Mouse (Mus musculus) midbrain, embryonic 14.5 days (tissue): ENCODE data around the gene Pde4a. TPM values are rescaled to one million over a fixed set of nuclear protein-coding genes. Genes with fewer than 3 reads are reported as not detected.

Experiments
- ATAC-seq: fragments of 200-750 bp; cut with Nextera tagmentation; 2 replicates; pipeline ENCODE4 v1.8.0; 2017; ENCODE audit warnings: moderate number of reproducible peaks, moderate library complexity; ENCODE audit not compliant: low FRiP score, low TSS enrichment
- DNase-seq: peaks from one replicate; pipeline ENCODE4 v3.0.0-alpha.2; 2015
- H3K27ac ChIP-seq: fragments of 300-500 bp; sonication (generic); replicated peaks from 2 replicates; pipeline ENCODE4 v1.5.1; 2014; ENCODE audit warnings: mild to moderate bottlenecking, low read depth, low read length, moderate library complexity
- H3K27me3 ChIP-seq: fragments of 300-500 bp; sonication (generic); 2 replicates; pipeline ENCODE4 v1.6.1; 2014; ENCODE audit warnings: low read length, control low read depth, mixed read lengths; ENCODE audit not compliant: control insufficient read depth, insufficient read depth
- H3K36me3 ChIP-seq: fragments of 300-500 bp; sonication (generic); 2 replicates; pipeline ENCODE4 v1.6.1; 2014; ENCODE audit warnings: low read length, control low read depth; ENCODE audit not compliant: control insufficient read depth, insufficient read depth
- H3K4me1 ChIP-seq: fragments of 300-500 bp; sonication (generic); 2 replicates; pipeline ENCODE4 v1.6.1; 2014; ENCODE audit warnings: mild to moderate bottlenecking, antibody characterized with exemption, low read length, control low read depth; ENCODE audit not compliant: control insufficient read depth, insufficient read depth
- H3K4me2 ChIP-seq: fragments of 300-500 bp; sonication (generic); 2 replicates; pipeline ENCODE4 v1.6.1; 2014; ENCODE audit warnings: mild to moderate bottlenecking, low read length, moderate library complexity
- H3K4me3 ChIP-seq: fragments of 300-500 bp; sonication (generic); replicated peaks from 2 replicates; pipeline ENCODE4 v1.5.1; 2014; ENCODE audit warnings: low read depth, low read length
- H3K9ac ChIP-seq: fragments of 300-500 bp; sonication (generic); replicated peaks from 2 replicates; pipeline ENCODE4 v1.6.1; 2014; ENCODE audit warnings: mild to moderate bottlenecking, low read length, moderate library complexity
- H3K9me3 ChIP-seq: fragments of 300-500 bp; sonication (generic); 2 replicates; pipeline ENCODE4 v1.6.1; 2016; ENCODE audit warnings: low read length, control low read depth, mixed read lengths; ENCODE audit not compliant: control insufficient read depth
- WGBS: fragments of 180-500 bp; shearing (Covaris S2); extraction: QIAGEN DNeasy Blood & Tissue Kit; methylation state at CpG from one replicate; pipeline ENCODE4 v1.1.7; 2014; 5-methylcytosine and 5-hydroxymethylcytosine counted together
- polyA plus RNA-seq: library from polyadenylated mRNA; unstranded; fragments of >200 nt; fragmentation: Nextera tagmentation; extraction: Ambion mirVana; gene quantifications from 2 replicates; pipeline ENCODE4 v1.2.1, GENCODE M21; 2014

Gene Pde4a
- polyA plus RNA-seq, 1 experiment from 2014 or later = 28.4 TPM

DNA sequence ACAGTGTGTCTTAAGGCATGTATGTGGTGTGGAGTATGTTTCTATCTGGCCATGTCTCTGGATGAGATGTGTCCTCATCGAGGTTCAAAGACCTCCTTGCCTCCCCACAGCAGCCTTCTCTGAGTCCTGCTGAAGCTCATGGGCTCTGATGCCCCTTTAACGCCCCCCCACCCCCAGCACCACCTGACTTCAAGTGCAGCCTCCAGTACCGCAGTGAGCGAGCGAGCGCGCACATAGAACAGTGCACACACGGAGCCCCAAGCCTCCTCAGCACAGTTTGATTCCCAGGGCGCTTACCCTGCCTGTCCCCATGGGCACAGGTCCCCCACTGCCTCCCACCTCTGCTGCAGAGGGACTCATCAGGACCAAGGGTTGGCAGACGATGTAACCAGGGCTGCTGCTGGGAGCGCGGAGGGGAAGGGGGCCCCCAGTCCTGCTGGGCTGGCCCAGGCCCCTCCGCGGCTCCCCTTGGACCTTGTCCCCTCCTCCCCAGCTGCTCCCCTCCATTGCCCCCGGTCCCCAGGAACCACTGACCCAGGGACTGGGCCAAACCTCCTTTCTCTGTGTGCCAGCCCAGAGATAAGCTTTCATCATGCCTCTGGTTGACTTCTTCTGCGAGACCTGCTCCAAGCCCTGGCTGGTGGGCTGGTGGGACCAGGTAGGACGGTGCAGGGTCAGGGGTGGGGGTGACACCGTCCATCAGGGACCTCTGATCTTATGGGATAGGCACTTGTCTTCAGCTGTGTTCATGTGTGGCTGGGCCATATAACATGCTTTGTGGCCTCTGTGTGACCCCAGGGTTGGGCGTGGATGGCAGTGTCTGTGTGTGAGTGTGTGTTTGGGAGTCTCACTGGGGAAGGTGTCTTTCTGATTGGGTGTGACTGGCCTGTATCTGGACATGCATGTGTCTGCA, 31.3 kb downstream of the Pde4a start:
- 15% methylated on average over 19 of the region's 19 CpGs for WGBS
- peaks cover 21% of the 10 kb centered on the region for H3K4me1 ChIP-seq

DNA sequence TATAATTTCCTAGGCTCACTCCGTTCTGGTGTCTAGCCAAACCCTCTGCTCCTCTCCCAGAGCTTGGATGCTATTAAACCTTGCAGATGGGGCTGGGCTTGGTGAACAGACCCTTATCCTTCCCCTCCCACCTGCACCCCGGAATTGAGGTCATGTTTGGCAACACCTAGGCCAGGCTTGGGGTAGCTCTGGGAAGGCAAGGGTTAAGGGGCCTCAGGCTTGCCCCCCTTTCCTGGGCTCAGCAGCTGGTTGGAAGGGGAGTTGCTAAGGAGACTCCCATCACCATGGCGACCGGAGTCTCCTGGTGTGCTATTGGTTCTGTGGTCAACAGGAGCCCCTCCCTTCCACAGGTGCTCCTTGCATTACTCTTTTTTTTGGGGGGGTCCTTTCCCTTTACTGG, 32.5 kb downstream of the Pde4a start:
- 6% methylated on average over 4 of the region's 4 CpGs for WGBS
- Histone ChIP-seq H3K27me3 (no peaks in the 10 kb centered on the region), H3K4me2 (peak overlapping the region; percentile 67), H3K9ac (peak overlapping the region; percentile 72), H3K27ac (0 out of 2 replicates have a peak overlapping the region, but pooled peaks have one; percentile 26), H3K9me3 (no peaks in the 10 kb centered on the region), H3K4me1 (peaks cover 21% of the 10 kb centered on the region), H3K4me3 (peak overlapping the region; percentile 62), H3K36me3 (peaks cover 12% of the 10 kb centered on the region)
- DNase-seq (peak; percentile 91), ATAC-seq (peak; percentile 80)

More for the DNA sequence above, 31.3 kb downstream of the Pde4a start:
- DNase-seq = peak; percentile 86
- Histone ChIP-seq H3K27ac (peak overlapping the region; percentile 68), H3K27me3 (no peaks in the 10 kb centered on the region), H3K36me3 (peaks cover 8% of the 10 kb centered on the region), H3K4me3 (peak overlapping the region; percentile 62), H3K4me2 (peak overlapping the region; percentile 67), H3K9me3 (no peaks in the 10 kb centered on the region), H3K9ac (peak overlapping the region; percentile 72)
- peak; percentile 82 for ATAC-seq

DNA sequence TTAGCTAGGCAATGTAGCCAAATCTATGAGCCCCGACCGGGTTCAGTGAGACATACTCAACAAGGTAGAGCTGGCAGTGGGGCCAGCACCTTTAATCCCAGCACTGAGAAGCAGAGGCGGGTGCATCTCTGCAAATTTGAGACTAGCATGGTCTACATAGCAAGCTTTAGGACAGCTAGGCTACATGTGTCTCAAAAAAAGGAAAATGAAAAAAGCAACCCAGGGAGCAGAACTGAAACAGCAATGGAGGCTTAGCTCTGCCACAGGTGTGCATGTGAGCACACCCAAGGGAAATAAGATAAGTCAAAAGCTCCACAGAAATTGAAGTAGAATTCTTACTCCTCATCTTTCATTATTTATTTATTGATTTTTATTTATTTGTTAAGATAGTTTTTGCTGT, 33.4 kb downstream of the Pde4a start:
- Histone ChIP-seq H3K27ac (no peak overlapping the region), H3K9me3 (no peaks in the 10 kb centered on the region), H3K4me3 (no peak overlapping the region), H3K9ac (no peak overlapping the region), H3K4me2 (no peak overlapping the region), H3K36me3 (peaks cover 21% of the 10 kb centered on the region), H3K4me1 (peaks cover 21% of the 10 kb centered on the region), H3K27me3 (no peaks in the 10 kb centered on the region)
- 78% methylated on average over 3 of the region's 3 CpGs for WGBS
- ATAC-seq (no peak), DNase-seq (no peak)

DNA sequence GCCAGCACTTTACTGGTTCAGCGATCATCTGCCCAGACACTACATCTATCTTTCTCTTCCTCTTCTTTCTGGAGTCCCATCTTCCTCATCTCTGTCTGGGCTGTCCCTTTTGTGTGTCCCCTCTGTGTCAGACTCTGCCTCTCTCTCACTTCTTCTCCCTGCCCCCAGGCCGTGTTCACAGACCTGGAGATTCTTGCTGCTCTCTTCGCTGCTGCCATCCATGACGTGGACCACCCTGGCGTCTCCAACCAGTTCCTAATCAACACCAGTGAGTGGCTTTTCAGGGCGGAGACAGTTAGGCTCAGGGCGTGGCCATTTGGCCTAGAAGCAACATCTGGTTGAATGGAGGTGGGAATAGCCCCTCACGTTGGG, 38.6 kb downstream of the Pde4a start:
- DNase-seq (no peak), ATAC-seq (no peak)
- Histone ChIP-seq H3K4me1 (no peaks in the 10 kb centered on the region), H3K9ac (no peak overlapping the region), H3K9me3 (no peaks in the 10 kb centered on the region), H3K4me3 (no peak overlapping the region), H3K4me2 (peak overlapping the region; percentile 44), H3K27me3 (no peaks in the 10 kb centered on the region), H3K27ac (0 out of 2 replicates have a peak overlapping the region, but pooled peaks have one; percentile 3), H3K36me3 (peaks cover 46% of the 10 kb centered on the region)
- WGBS = 24% methylated on average over 8 of the region's 8 CpGs

DNA sequence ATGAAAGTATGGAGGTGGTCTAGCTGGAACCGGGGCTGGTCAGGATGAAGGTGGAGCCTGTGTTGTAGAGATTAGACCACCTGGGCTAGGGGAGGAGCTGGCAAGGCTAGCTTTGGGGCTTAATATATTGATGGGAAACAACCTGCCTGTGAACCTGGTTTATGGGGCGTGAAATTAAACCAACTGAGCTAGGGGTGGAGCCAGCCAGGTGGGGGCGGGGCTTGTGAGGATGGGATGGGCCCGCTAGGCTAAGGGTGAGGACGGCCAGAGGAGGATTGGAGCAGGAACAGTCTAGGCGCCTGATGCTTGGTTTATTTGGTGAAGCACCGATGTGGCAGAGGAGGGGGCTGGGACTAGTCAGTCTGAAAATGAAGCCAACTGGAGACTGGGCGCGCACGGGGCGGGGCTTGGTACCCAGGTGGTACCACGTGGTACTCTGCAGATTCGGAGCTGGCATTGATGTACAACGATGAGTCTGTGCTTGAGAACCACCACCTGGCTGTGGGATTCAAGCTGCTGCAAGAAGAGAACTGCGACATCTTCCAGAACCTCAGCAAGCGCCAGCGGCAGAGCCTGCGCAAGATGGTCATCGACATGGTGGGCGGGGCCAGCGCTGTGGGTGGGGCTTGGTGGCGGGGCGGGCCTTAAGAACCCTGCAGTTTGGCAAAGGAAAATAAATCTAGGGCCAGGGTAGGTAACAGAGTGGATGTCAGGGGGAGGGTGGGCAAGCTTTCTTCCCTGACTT, 39.2 kb downstream of the Pde4a start:
- WGBS = 4% methylated on average over 23 of the region's 23 CpGs
- Histone ChIP-seq H3K4me3 (peak overlapping the region; percentile 23), H3K27ac (0 out of 2 replicates have a peak overlapping the region, but pooled peaks have one; percentile 3), H3K27me3 (no peaks in the 10 kb centered on the region), H3K9me3 (no peaks in the 10 kb centered on the region), H3K4me1 (no peaks in the 10 kb centered on the region), H3K36me3 (peaks cover 46% of the 10 kb centered on the region), H3K9ac (no peak overlapping the region), H3K4me2 (peak overlapping the region; percentile 44)
- DNase-seq (peak; percentile 57), ATAC-seq (peak; percentile 48; the same call in 1 of the 2 replicates)

DNA sequence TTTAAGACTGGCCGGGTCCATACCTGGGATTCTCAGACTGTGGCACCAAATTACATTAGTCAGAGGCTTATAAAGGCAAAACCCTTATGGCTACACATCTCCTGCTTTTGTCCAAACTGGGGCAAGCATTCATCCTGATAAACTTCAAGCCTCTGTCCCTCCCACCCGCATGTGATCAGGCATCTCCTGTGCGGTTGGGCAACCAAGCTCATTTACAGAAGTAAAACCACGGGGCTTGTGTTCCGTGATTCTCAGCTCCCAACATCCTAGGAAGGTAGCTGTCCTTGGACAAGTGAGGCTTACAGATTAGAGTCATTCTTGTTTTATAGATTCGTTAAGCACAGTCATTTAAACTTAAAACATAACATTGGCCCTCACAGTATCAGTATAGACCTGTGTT, 41.3 kb downstream of the Pde4a start:
- Histone ChIP-seq H3K9ac (no peak overlapping the region), H3K27ac (no peak overlapping the region), H3K9me3 (no peaks in the 10 kb centered on the region), H3K4me2 (no peak overlapping the region), H3K4me3 (no peak overlapping the region), H3K4me1 (no peaks in the 10 kb centered on the region), H3K36me3 (peaks cover 51% of the 10 kb centered on the region), H3K27me3 (no peaks in the 10 kb centered on the region)
- ATAC-seq (no peak), DNase-seq (no peak)
- 91% methylated on average over 6 of the region's 6 CpGs for WGBS

DNA sequence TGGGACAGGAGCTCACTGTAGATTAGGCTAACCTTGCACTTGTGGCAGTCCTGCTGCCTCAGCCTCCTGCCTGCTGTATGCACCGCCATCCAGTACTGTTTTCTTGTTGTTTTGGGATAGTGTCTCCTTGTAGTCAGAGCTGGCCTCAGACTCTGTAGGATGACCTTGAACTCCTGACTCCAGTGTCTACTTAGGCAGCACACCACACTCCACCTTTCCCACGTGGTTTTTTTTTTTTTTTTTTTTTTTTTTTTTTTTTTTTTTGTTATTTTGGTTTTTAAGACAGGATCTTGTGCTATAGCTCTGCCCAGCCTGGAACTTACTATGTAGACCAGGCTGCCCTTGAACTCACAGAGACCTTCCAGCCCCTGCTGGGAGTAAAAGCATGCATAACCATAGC, 43.1 kb downstream of the Pde4a start:
- H3K4me2 ChIP-seq = no peak overlapping the region
- no peak overlapping the region for H3K27ac ChIP-seq
- H3K27me3 ChIP-seq = no peaks in the 10 kb centered on the region
- 69% methylated on average over 2 of the region's 2 CpGs for WGBS
- H3K36me3 ChIP-seq = peaks cover 42% of the 10 kb centered on the region
- no peak overlapping the region for H3K9ac ChIP-seq
- ATAC-seq (no peak), DNase-seq (no peak)
- H3K4me3 ChIP-seq = no peak overlapping the region
- no peaks in the 10 kb centered on the region for H3K9me3 ChIP-seq
- H3K4me1 ChIP-seq = no peaks in the 10 kb centered on the region

DNA sequence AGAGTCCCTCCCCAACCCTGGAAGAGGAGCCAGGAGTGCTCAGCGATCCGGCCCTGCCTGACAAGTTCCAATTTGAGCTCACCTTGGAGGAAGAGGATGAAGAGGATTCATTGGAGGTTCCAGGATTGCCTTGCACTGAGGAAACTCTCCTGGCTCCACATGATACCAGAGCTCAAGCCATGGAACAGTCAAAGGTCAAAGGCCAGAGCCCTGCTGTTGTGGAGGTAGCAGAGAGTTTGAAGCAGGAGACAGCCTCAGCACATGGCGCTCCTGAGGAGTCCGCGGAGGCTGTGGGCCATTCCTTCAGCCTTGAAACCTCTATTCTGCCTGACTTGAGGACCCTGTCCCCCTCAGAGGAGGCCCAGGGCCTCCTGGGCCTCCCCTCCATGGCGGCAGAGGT, 45.3 kb downstream of the Pde4a start:
- 79% methylated on average over 6 of the region's 6 CpGs for WGBS
- H3K27me3 ChIP-seq = no peaks in the 10 kb centered on the region

More for the DNA sequence above, 45.3 kb downstream of the Pde4a start:
- DNase-seq (no peak), ATAC-seq (no peak)
- H3K4me3 ChIP-seq = no peak overlapping the region
- no peak overlapping the region for H3K4me2 ChIP-seq
- H3K27ac ChIP-seq = no peak overlapping the region
- H3K4me1 ChIP-seq = no peaks in the 10 kb centered on the region
- no peak overlapping the region for H3K9ac ChIP-seq
- no peaks in the 10 kb centered on the region for H3K9me3 ChIP-seq
- H3K36me3 ChIP-seq = peaks cover 28% of the 10 kb centered on the region
